Mouse (Mus musculus) heart, adult 2 months (tissue): ENCODE measurements around the gene Tmem143.
A peak's percentile ranks its signal among the peaks of the same experiment; 100 is the strongest.

Source experiments
- CTCF ChIP-seq: fragments of 200-600 bp; IDR thresholded peaks from 2 replicates; pipeline ENCODE4 v1.8.1; 2022; ENCODE audit warnings: antibody characterized with exemption, mild to moderate bottlenecking, moderate library complexity
- POLR2A ChIP-seq: fragments of 200-500 bp; IDR thresholded peaks from 2 replicates; pipeline ENCODE4 v1.6.1; 2011; ENCODE audit warnings: mild to moderate bottlenecking, low read depth, low read length, control low read depth; ENCODE audit not compliant: insufficient read depth

- TF ChIP-seq CTCF (peak; percentile 47), POLR2A (no peak)
Measured at GRCm38 (mm10) chr7:45924429-45924816, 27.7 kb downstream of the Tmem143 start.
